Mouse (Mus musculus) heart, embryonic 11.5 days (tissue): ENCODE results near the gene Rbm10. TPM values are rescaled to one million over a fixed set of nuclear protein-coding genes. Genes with fewer than 3 reads are reported as not detected.

ENCODE experiments used
- ATAC-seq: fragments of 200-750 bp; cut with Nextera tagmentation; replicated peaks from 2 replicates; pipeline ENCODE4 v1.8.0; 2017; ENCODE audit warnings: moderate library complexity; ENCODE audit not compliant: insufficient number of reproducible peaks, low FRiP score, low TSS enrichment
- H3K27ac ChIP-seq: fragments of 300-500 bp; sonication (generic); 2 replicates; pipeline ENCODE4 v1.5.1; 2014; ENCODE audit warnings: mild to moderate bottlenecking, low read depth, low read length
- H3K27me3 ChIP-seq: fragments of 300-500 bp; sonication (generic); 2 replicates; pipeline ENCODE4 v1.6.1; 2014; ENCODE audit warnings: mild to moderate bottlenecking, low read length, mixed read lengths; ENCODE audit not compliant: control insufficient read depth, insufficient read depth
- H3K36me3 ChIP-seq: fragments of 300-500 bp; sonication (generic); 2 replicates; pipeline ENCODE4 v1.6.1; 2014; ENCODE audit warnings: mild to moderate bottlenecking, low read length, moderate library complexity, mixed read lengths; ENCODE audit not compliant: control insufficient read depth, insufficient read depth
- H3K4me1 ChIP-seq: fragments of 300-500 bp; sonication (generic); 2 replicates; pipeline ENCODE4 v1.6.1; 2014; ENCODE audit warnings: low read length; ENCODE audit not compliant: control insufficient read depth, insufficient read depth
- H3K4me2 ChIP-seq: fragments of 300-500 bp; sonication (generic); 2 replicates; pipeline ENCODE4 v1.6.1; 2014; ENCODE audit warnings: mild to moderate bottlenecking, moderate library complexity
- H3K4me3 ChIP-seq: fragments of 300-500 bp; sonication (generic); 2 replicates; pipeline ENCODE4 v1.5.1; 2014; ENCODE audit warnings: low read depth, low read length
- H3K9ac ChIP-seq: fragments of 300-500 bp; sonication (generic); 2 replicates; pipeline ENCODE4 v1.6.1; 2014; ENCODE audit warnings: mild to moderate bottlenecking, low read depth, low read length, moderate library complexity
- H3K9me3 ChIP-seq: fragments of 300-500 bp; sonication (generic); replicated peaks from 2 replicates; pipeline ENCODE4 v1.6.1; 2016; ENCODE audit warnings: low read length; ENCODE audit not compliant: control insufficient read depth
- WGBS: fragments of 180-500 bp; shearing (Covaris S2); extraction: QIAGEN DNeasy Blood & Tissue Kit; methylation state at CpG from one replicate; pipeline ENCODE4 v1.1.7; 2014; ENCODE audit not compliant: insufficient replicate concordance; 5-methylcytosine and 5-hydroxymethylcytosine counted together
- polyA plus RNA-seq: library from polyadenylated mRNA; unstranded; fragments of >200 nt; fragmentation: Nextera tagmentation; extraction: Ambion mirVana; gene quantifications from 2 replicates; pipeline ENCODE4 v1.2.1, GENCODE M21; 2014

Gene Rbm10
- polyA plus RNA-seq, 1 experiment from 2014 or later = 39.2 TPM

DNA sequence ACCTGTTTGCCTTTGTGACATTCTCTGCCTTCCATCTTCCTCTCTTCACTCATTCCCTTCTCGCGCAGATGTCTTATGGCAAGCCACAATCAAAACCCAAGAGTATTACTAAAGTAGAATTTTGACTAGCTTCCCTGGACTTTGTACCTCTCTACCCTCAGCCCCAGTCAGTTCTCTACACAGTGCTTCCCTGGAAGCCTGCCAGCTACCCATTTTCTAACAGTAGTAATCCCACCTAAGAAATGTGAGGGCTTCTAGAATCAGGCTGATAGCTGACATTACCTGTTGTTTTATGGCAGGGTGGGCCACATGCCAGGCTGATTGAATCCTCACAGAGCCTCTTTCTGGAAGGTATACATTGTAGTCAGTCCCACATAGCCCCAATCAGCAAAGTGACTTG is 20.8 kb downstream of the Rbm10 start:
- Histone ChIP-seq H3K27ac (no peak overlapping the region), H3K9me3 (no peaks in the 10 kb centered on the region), H3K9ac (no peak overlapping the region), H3K4me3 (no peak overlapping the region), H3K4me2 (no peak overlapping the region), H3K4me1 (no peaks in the 10 kb centered on the region), H3K36me3 (no peaks in the 10 kb centered on the region; the same call in 1 of the 2 replicates), H3K27me3 (no peaks in the 10 kb centered on the region)
- no peak for ATAC-seq
- WGBS = 90% methylated on average over 2 of the region's 2 CpGs

DNA sequence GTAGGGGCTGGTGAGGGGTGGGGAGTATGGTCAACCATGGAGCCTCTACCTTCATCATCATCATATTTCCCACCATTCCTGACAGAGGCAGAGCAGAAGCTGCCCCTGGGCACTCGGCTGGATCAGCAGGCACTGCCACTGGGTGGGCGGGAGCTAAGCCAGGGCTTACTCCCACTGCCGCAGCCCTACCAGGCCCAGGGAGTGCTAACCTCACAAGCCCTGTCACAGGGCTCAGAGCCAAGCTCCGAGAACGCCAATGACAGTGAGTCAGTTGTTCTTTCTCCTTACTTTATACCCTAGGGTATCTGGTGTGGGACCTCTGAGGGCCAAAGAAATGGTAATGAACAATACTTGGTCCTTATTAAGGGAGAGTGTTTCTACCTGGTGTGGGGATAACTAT is 27.5 kb downstream of the Rbm10 start:
- Histone ChIP-seq H3K27me3 (no peaks in the 10 kb centered on the region), H3K9me3 (no peaks in the 10 kb centered on the region), H3K4me3 (no peak overlapping the region), H3K36me3 (peaks cover 6% of the 10 kb centered on the region), H3K4me2 (no peak overlapping the region), H3K27ac (no peak overlapping the region), H3K9ac (no peak overlapping the region), H3K4me1 (no peaks in the 10 kb centered on the region)
- WGBS = 79% methylated on average over 5 of the region's 5 CpGs
- ATAC-seq = no peak

DNA sequence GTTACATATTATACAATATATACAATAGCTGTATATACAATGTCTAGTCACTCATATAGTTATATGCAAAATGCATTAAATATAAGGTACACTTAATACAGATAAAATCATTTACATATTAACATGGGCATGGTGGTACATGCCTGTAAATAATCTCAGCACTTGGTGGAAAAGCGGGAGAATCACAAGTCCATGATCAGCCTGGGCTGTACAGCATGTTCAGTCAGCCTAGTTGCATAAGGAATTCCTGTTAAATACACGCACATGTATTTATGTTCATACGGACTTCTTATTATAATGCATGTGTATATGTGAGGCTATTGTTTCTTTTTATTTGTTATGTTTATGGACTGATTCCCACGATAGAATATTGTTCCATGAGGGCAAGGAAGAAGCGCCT is 40.3 kb downstream of the Rbm10 start:
- no peak overlapping the region for H3K9ac ChIP-seq
- 35% methylated on average over 5 of the region's 5 CpGs for WGBS
- H3K36me3 ChIP-seq = no peaks in the 10 kb centered on the region
- H3K4me1 ChIP-seq = no peaks in the 10 kb centered on the region
- H3K9me3 ChIP-seq = no peaks in the 10 kb centered on the region
- H3K4me2 ChIP-seq = peak overlapping the region; percentile 76
- ATAC-seq = no peak
- H3K27ac ChIP-seq = no peak overlapping the region
- no peaks in the 10 kb centered on the region for H3K27me3 ChIP-seq
- H3K4me3 ChIP-seq = peak overlapping the region; percentile 52

DNA sequence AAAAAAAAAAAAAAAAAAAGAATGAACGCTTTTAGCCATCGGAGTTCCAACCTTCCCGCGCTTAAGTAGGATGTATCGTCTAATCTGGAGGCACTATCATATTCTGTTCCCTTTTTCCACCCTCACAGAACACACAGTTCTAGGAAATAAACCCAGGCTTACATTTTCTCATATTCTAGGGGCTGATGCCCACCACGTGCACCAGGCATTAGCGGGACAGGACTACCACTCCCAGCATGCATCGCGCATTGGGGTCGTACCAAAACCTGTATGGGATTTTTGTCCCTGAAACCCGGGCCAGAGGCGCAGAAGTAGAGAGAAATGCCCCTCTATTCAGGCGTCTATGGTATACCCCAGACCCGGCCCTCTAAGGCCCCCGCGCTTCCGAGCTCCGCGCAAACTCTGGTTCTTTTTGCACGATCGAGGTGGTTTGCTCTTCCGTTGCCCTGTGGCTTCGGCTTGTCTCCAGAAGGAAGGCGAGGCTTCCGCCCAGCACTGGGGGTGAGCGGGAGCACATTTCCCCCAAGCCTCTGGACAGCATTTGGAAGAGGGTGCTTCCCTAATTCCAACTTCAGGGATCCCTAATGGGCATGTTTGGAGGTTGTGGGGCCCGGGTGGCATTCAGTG is 40.8 kb downstream of the Rbm10 start, which contains the start of gene Uba1:
TSS of gene Uba1 (plus strand) at position 301 of the 627 bp plus-strand sequence.
- 12% methylated on average over 27 of the region's 27 CpGs for WGBS
- peak within 1 kb of the TSS; percentile 76 for H3K4me2 ChIP-seq

DNA sequence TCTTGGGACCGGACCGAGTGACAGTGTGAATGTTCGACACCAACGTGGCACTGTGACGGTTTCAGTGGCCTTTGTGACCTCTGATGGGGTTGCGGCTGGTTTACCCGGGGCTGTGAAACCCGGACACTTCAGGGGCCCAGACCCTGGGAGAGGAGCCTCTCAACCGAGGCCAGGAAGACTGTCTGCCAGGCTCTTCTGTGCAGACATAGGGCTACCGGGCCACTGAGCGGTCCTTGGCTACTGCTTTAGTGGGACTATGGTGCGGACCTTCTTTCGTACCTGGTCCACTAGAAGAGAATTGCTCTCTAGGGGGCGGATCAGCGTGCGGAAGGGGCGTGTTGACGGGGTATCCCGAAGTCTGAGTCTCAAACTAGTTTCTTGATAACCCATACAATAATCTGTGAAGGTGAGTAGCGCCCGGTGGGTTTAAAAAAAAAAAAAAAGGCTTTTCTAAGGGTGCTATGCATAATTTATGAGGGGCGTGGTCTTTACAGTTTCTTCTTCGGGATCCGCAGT is 41.6 kb downstream of the Rbm10 start:
- H3K9me3 ChIP-seq = no peaks in the 10 kb centered on the region
- no peaks in the 10 kb centered on the region for H3K36me3 ChIP-seq
- 13% methylated on average over 24 of the region's 24 CpGs for WGBS
- no peaks in the 10 kb centered on the region for H3K27me3 ChIP-seq
- H3K4me2 ChIP-seq = peak overlapping the region; percentile 76
- peak overlapping the region; percentile 52 for H3K4me3 ChIP-seq
- no peaks in the 10 kb centered on the region for H3K4me1 ChIP-seq
- 0 out of 2 replicates have a peak, but pooled peaks have one; percentile 12 for ATAC-seq
- peak overlapping the region; percentile 61 for H3K9ac ChIP-seq
- H3K27ac ChIP-seq = peak overlapping the region; percentile 29; the same call in 1 of the 2 replicates

More for the DNA sequence above, 40.8 kb downstream of the Rbm10 start, which contains the start of gene Uba1:
- H3K9ac ChIP-seq = peak within 1 kb of the TSS; percentile 61
- no peaks in the 10 kb centered on the region for H3K36me3 ChIP-seq
- no peaks in the 10 kb centered on the region for H3K9me3 ChIP-seq
- H3K4me3 ChIP-seq = peak within 1 kb of the TSS; percentile 52
- H3K27me3 ChIP-seq = no peaks in the 10 kb centered on the region
- H3K4me1 ChIP-seq = no peaks in the 10 kb centered on the region
- H3K27ac ChIP-seq = peak within 1 kb of the TSS; percentile 29
- peak; percentile 85 for ATAC-seq

DNA sequence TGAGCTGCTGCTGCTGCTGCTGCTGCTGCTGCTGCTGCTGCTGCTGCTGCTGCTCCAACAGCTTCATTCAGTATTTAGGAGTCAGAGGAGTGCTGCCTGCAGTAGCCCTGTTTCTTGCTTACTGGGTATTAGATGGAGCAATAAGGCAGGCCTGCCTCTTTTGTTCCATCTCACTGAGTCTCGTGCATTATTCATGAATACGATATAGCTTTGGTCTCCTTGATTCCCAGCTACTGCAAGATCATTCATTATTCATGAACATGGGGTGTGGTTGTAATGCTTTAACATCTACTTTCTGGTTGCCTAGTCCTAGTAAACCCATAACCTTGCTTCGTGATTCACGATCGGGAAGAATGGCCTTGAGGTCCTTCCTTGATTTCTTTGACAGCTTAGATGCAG is 45.0 kb downstream of the Rbm10 start:
- no peak for ATAC-seq
- Histone ChIP-seq H3K27ac (no peak overlapping the region), H3K9me3 (no peaks in the 10 kb centered on the region), H3K4me3 (peak overlapping the region; percentile 72; the same call in 1 of the 2 replicates), H3K27me3 (no peaks in the 10 kb centered on the region), H3K9ac (no peak overlapping the region), H3K36me3 (no peaks in the 10 kb centered on the region), H3K4me2 (no peak overlapping the region), H3K4me1 (peaks cover 5% of the 10 kb centered on the region; the same call in 1 of the 2 replicates)
- 26% methylated on average over 5 of the region's 5 CpGs for WGBS

DNA sequence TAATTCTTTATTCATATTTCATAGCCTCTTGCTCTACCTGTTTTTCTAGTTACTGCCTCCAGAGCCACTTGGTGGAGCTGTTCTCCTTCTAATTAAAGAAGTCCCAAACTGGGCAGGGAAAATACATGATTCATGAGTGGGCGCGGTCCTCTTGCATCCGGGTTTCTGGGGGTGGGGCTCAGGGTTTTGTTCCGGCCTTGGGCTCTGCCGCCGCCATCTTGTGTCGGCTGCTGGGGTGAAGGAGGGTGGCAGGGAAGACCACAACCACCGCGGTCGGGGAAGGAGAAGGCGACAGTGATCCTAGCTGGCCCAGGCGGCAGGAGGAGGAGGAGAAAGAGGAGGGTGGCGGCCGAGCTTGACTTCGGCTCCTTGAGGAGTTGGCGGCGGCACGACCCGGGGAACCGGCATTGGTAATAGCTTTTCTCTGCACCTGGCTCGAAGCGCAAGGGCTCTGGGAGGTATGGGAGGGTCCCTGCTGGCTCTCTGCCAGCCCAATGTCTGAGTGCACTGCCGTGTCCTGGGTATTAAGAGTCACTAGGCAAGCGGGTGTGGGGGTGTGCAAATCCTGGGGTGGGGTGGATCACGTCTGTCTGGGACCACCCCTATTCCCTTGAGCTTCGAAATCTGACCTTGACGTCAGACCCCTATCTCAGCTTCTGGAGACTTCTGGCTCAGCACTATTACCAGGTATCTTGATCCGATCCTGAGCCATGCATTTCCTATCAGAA is 45.6 kb downstream of the Rbm10 start:
- Histone ChIP-seq H3K9ac (peak overlapping the region; percentile 86), H3K4me2 (peak overlapping the region; percentile 64), H3K27ac (peak overlapping the region; percentile 82), H3K4me1 (peaks cover 5% of the 10 kb centered on the region; the same call in 1 of the 2 replicates), H3K4me3 (peak overlapping the region; percentile 72), H3K36me3 (no peaks in the 10 kb centered on the region), H3K9me3 (no peaks in the 10 kb centered on the region), H3K27me3 (no peaks in the 10 kb centered on the region)
- ATAC-seq = peak; percentile 79
- WGBS = 20% methylated on average over 27 of the region's 28 CpGs

DNA sequence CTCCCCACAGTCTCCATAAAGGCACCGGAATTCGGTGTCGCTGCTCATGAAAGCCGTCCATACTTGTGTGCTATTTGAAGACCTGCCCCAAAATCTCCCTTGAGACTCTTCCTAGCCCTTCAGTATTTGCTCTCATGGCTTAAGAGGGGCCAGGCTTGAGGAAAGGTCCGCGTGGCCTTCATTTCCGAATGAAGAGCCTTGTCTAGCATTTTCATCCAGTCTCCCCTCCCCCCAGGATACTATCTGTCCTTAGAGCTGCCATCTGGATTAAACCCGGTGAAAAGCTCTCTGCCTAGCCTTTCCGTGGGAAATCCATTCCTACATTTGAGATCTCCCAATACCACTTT is 46.1 kb downstream of the Rbm10 start:
- peak overlapping the region; percentile 86 for H3K9ac ChIP-seq
- peaks cover 5% of the 10 kb centered on the region; the same call in 1 of the 2 replicates for H3K4me1 ChIP-seq
- ATAC-seq = no peak
- WGBS = 18% methylated on average over 9 of the region's 9 CpGs
- no peaks in the 10 kb centered on the region for H3K27me3 ChIP-seq
- H3K4me3 ChIP-seq = peak overlapping the region; percentile 72
- peak overlapping the region; percentile 64 for H3K4me2 ChIP-seq
- H3K36me3 ChIP-seq = peaks cover 1% of the 10 kb centered on the region; the same call in 1 of the 2 replicates
- H3K9me3 ChIP-seq = no peaks in the 10 kb centered on the region
- H3K27ac ChIP-seq = 0 out of 2 replicates have a peak overlapping the region, but pooled peaks have one; percentile 82
